Mouse (Mus musculus) ES-E14 (cell line): ENCODE measurements around the gene Nr4a1. TPM values are rescaled to one million over a fixed set of nuclear protein-coding genes. Genes with fewer than 3 reads are reported as not detected.

Source experiments
- DNase-seq: peaks from one replicate; pipeline ENCODE4 v3.0.0-alpha.2; 2013; ENCODE audit warnings: low read depth, low spot score
- H3K27ac ChIP-seq: 2 replicates; pipeline ENCODE4 v1.5.1; 2012; ENCODE audit warnings: low read depth, mild to moderate bottlenecking, low read length, moderate library complexity, mixed read lengths; ENCODE audit not compliant: poor library complexity, insufficient read depth, severe bottlenecking
- H3K36me3 ChIP-seq: 2 replicates; pipeline ENCODE4 v1.6.1; 2012; ENCODE audit warnings: mild to moderate bottlenecking, low read length, moderate library complexity, mixed read lengths; ENCODE audit not compliant: control insufficient read depth, poor library complexity, insufficient read depth, severe bottlenecking
- H3K4me1 ChIP-seq, 2 experiments: fragments of 150-350 bp in 1 of 2; sonication (generic) in 1 of 2; 2 replicates each; pipeline ENCODE4 v1.6.1; 2012; ENCODE audit warnings: low read length in 2 of 2, mild to moderate bottlenecking in 1 of 2, mixed read lengths in 1 of 2; ENCODE audit not compliant: control insufficient read depth in 2 of 2, insufficient read depth in 2 of 2, poor library complexity in 1 of 2
- H3K4me3 ChIP-seq, 2 experiments: fragments of 150-350 bp in 1 of 2; sonication (generic) in 1 of 2; 2 replicates each; pipeline ENCODE4 v1.5.1; 2012; ENCODE audit warnings: low read length in 2 of 2, low read depth in 1 of 2, mild to moderate bottlenecking in 1 of 2, mixed read lengths in 1 of 2; ENCODE audit not compliant: insufficient read depth in 1 of 2, poor library complexity in 1 of 2, severe bottlenecking in 1 of 2
- H3K9ac ChIP-seq: 2 replicates; pipeline ENCODE4 v1.6.1; 2012; ENCODE audit warnings: low read depth, mild to moderate bottlenecking, low read length, mixed read lengths; ENCODE audit not compliant: poor library complexity, insufficient read depth, severe bottlenecking
- H3K9me3 ChIP-seq: fragments of 150-350 bp; sonication (generic); 2 replicates; pipeline ENCODE4 v1.6.1; 2012; ENCODE audit warnings: low read depth, mild to moderate bottlenecking, low read length; ENCODE audit not compliant: control insufficient read depth, insufficient read depth
- CHD2 ChIP-seq: IDR thresholded peaks from 2 replicates; pipeline ENCODE4 v1.6.1; 2014; ENCODE audit warnings: mild to moderate bottlenecking, low read depth, low read length, inconsistent platforms
- HCFC1 ChIP-seq: IDR thresholded peaks from 2 replicates; pipeline ENCODE4 v1.6.1; 2012; ENCODE audit warnings: low read length, inconsistent platforms, borderline replicate concordance; ENCODE audit not compliant: insufficient read depth
- MAFK ChIP-seq: IDR thresholded peaks from 2 replicates; pipeline ENCODE4 v1.6.1; 2014; ENCODE audit warnings: mild to moderate bottlenecking, low read depth, low read length, inconsistent platforms; ENCODE audit not compliant: insufficient read depth
- ZC3H11A ChIP-seq: IDR thresholded peaks from 2 replicates; pipeline ENCODE4 v1.6.1; 2012; ENCODE audit warnings: low read depth, mild to moderate bottlenecking, inconsistent platforms, low read length, borderline replicate concordance
- ZNF384 ChIP-seq: IDR thresholded peaks from 2 replicates; pipeline ENCODE4 v1.6.1; 2012; ENCODE audit warnings: low read depth, low read length, inconsistent platforms
- in situ Hi-C, 2 experiments: fragments of 600-800 bp; cut with MboI; formaldehyde crosslinking; loops; one replicate each; pipeline ENCODE4 v1.15.1; 2025; ENCODE audit warnings: low sequenced_read_pairs in 2 of 2, inconsistent platforms in 1 of 2; ENCODE audit not compliant: unreplicated experiment in 2 of 2
- total RNA-seq: library from RNA; depleted of rRNA; stranded (reverse); fragments of 300-350 nt; gene quantifications from 2 replicates; pipeline ENCODE4 v1.2.3, GENCODE M21; 2012

Gene Nr4a1
- total RNA-seq, 1 experiment: 12.1 TPM

DNA sequence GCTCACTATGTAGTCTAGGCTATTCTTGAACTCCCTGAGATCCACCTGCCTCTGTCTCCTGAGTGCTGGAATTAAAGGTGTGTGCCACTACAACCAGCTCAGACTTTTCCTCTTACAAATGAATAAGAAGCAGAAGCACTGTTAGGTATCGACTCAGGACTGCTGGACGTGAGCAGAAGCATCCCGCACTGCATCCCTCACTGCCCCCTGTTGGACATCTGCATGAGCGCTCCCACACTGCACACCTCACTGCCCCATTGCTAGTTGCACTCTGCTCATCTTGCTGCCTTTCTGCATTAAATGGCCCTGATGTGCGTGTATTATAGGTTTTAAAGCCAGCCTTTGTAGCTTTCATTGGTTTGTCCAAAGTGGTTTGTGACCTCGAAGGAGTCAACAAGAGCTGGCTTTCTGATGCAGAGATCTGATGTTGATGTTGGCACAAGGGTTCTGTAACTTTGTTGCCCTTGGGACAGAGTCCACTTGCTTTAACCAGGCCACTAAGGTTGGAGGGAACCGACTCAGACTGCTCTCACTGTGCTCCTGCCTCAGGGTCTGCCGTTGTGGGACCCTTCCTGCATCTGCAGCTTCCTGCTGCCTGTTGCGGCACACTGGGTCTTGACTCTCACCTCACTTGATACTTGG is 32.2 kb downstream of the Nr4a1 start:
- no peak for DNase-seq
- H3K36me3 ChIP-seq: peaks cover 35% of the 10 kb centered on the region
- no peaks in the 10 kb centered on the region for H3K9me3 ChIP-seq
- no peak overlapping the region for H3K27ac ChIP-seq
- no peak overlapping the region for H3K4me3 ChIP-seq
- in situ Hi-C loops: no loop called here
- H3K9ac ChIP-seq: peak overlapping the region; percentile 3; the same call in 1 of the 2 replicates
- no peak for TF ChIP-seq CHD2
- no peak for TF ChIP-seq HCFC1
- no peak for TF ChIP-seq MAFK
- no peak for TF ChIP-seq ZNF384
- TF ChIP-seq ZC3H11A: no peak
- peaks cover 2% of the 10 kb centered on the region in 2 experiments; a peak in 2 of 4 replicates for H3K4me1 ChIP-seq

DNA sequence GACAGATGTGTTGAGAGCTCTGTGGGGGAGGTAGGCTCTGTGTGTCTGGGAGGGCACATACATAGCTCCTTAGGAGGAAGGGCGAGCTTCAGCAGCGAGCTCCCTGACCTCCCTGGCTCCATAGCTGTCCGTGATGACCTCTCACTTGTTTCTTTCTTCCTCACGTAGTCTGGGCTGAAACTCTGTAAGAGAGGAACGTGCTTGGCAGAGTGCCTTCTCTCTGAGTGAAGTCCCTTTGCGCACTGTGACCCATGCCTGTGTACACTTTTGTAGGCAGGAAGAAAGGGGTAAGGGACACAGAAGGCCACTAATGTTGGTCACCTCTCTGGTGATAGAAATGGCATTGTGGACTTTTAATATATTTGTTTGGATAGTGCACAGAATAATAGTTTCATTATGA is 33.3 kb downstream of the Nr4a1 start:
- peaks cover 2% of the 10 kb centered on the region in 2 experiments; a peak in 2 of 4 replicates for H3K4me1 ChIP-seq
- H3K9ac ChIP-seq: no peak overlapping the region
- no peak for TF ChIP-seq MAFK
- TF ChIP-seq ZC3H11A: no peak
- no peak for TF ChIP-seq ZNF384
- no peak for TF ChIP-seq CHD2
- no peak for TF ChIP-seq HCFC1
- no peaks in the 10 kb centered on the region for H3K9me3 ChIP-seq
- peaks cover 38% of the 10 kb centered on the region for H3K36me3 ChIP-seq
- H3K4me3 ChIP-seq: no peak overlapping the region
- DNase-seq: no peak
- H3K27ac ChIP-seq: no peak overlapping the region
- in situ Hi-C loops: no loop called here

DNA sequence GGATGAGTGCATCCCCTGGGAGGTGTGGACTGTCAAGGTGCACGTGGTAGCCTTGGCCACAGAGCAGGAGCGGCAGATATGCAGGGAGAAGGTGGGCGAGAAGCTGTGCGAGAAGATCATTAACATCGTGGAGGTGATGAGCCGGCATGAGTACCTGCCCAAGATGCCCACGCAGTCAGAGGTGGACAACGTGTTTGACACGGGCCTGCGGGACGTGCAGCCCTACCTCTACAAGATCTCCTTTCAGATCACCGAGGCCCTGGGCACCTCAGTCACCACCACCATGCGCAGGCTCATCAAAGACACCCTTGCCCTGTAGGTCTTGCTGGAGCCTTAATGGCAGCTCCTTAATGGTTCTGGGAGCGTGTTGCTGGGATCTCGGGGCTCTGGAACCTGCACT is 36.3 kb downstream of the Nr4a1 start:
- Histone ChIP-seq H3K4me3 (no peak overlapping the region), H3K4me1 (peaks cover 0 to 4% of the 10 kb centered on the region in 2 experiments; a peak in 2 of 4 replicates), H3K9me3 (no peaks in the 10 kb centered on the region), H3K36me3 (peaks cover 38% of the 10 kb centered on the region), H3K9ac (no peak overlapping the region), H3K27ac (no peak overlapping the region)
- in situ Hi-C loops: no loop called here
- TF ChIP-seq ZNF384 (no peak), MAFK (no peak), ZC3H11A (no peak), HCFC1 (no peak)
- DNase-seq: no peak

DNA sequence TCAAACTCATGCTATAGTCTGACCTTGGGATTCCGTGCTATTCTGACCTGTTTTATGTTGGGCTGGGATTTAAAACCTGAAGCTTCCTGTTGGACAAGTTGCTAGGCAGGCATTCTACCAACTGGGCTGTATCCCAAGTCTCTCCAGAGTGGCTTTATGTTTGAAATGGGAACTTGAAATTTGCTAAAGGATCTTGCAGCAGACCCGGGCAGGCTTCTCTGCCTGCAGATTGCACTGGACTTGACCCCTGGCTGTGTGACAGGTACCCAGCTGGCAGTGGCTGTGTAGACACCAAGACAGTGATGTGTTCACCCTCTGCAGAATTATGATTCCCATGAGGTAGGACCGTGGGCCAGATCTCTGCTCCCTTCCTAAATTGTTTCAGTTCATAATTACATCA is 37.9 kb downstream of the Nr4a1 start:
- Histone ChIP-seq H3K9ac (no peak overlapping the region), H3K27ac (no peak overlapping the region), H3K4me3 (no peak overlapping the region), H3K9me3 (no peaks in the 10 kb centered on the region), H3K36me3 (peaks cover 31% of the 10 kb centered on the region), H3K4me1 (peaks cover 0 to 4% of the 10 kb centered on the region in 2 experiments; a peak in 1 of 4 replicates)
- TF ChIP-seq CHD2 (no peak), HCFC1 (no peak), ZC3H11A (no peak), MAFK (no peak), ZNF384 (no peak)
- no peak for DNase-seq
- in situ Hi-C loops: no loop called here
